Mouse (Mus musculus) lung, postnatal 0 days (tissue): ENCODE measurements around the gene Lrrc71. TPM values are rescaled to one million over a fixed set of nuclear protein-coding genes. Genes with fewer than 3 reads are reported as not detected.
A peak's percentile ranks its signal among the peaks of the same experiment; 100 is the strongest.

ENCODE experiments used
- ATAC-seq: fragments of 200-750 bp; cut with Nextera tagmentation; 2 replicates; pipeline ENCODE4 v1.8.0; 2017; ENCODE audit warnings: moderate library complexity
- DNase-seq: peaks from one replicate; pipeline ENCODE4 v3.0.0-alpha.2; 2016; ENCODE audit warnings: low spot score
- H3K27ac ChIP-seq: fragments of 300-500 bp; sonication (generic); 2 replicates; pipeline ENCODE4 v1.5.1; 2014; ENCODE audit warnings: antibody characterized with exemption, mild to moderate bottlenecking, low read length, mixed read lengths
- H3K27me3 ChIP-seq: fragments of 300-500 bp; sonication (generic); replicated peaks from 2 replicates; pipeline ENCODE4 v1.6.1; 2014; ENCODE audit warnings: low read length, mixed read lengths; ENCODE audit not compliant: insufficient read depth
- H3K36me3 ChIP-seq: fragments of 300-500 bp; sonication (generic); 2 replicates; pipeline ENCODE4 v1.6.1; 2014; ENCODE audit warnings: low read length, mixed read lengths; ENCODE audit not compliant: insufficient read depth
- H3K4me1 ChIP-seq: fragments of 300-500 bp; sonication (generic); 2 replicates; pipeline ENCODE4 v1.6.1; 2014; ENCODE audit warnings: antibody characterized with exemption, low read depth, low read length, mixed read lengths; ENCODE audit not compliant: insufficient read depth
- H3K4me2 ChIP-seq: fragments of 300-500 bp; sonication (generic); replicated peaks from 2 replicates; pipeline ENCODE4 v1.6.1; 2014; ENCODE audit warnings: low read depth, mild to moderate bottlenecking, low read length, moderate library complexity, mixed read lengths
- H3K4me3 ChIP-seq: fragments of 300-500 bp; sonication (generic); 2 replicates; pipeline ENCODE4 v1.5.1; 2014; ENCODE audit warnings: low read depth, low read length
- H3K9ac ChIP-seq: fragments of 300-500 bp; sonication (generic); replicated peaks from 2 replicates; pipeline ENCODE4 v1.6.1; 2014; ENCODE audit warnings: low read depth, mild to moderate bottlenecking
- H3K9me3 ChIP-seq: fragments of 300-500 bp; sonication (generic); 2 replicates; pipeline ENCODE4 v1.6.1; 2016; ENCODE audit warnings: low read length, mixed read lengths
- CTCF ChIP-seq: IDR thresholded peaks from 2 replicates; pipeline ENCODE4 v1.5.1; 2016; ENCODE audit warnings: antibody characterized with exemption, mild to moderate bottlenecking
- EP300 ChIP-seq: IDR thresholded peaks from 2 replicates; pipeline ENCODE4 v1.6.1; 2016; ENCODE audit warnings: antibody characterized with exemption, mild to moderate bottlenecking, control low read depth
- WGBS: fragments of 180-500 bp; shearing (Covaris S2); extraction: QIAGEN DNeasy Blood & Tissue Kit; methylation state at CpG from one replicate; pipeline ENCODE4 v1.1.7; 2014; 5-methylcytosine and 5-hydroxymethylcytosine counted together
- polyA plus RNA-seq: library from polyadenylated mRNA; unstranded; fragments of >200 nt; fragmentation: Nextera tagmentation; extraction: Ambion mirVana; gene quantifications from 2 replicates; pipeline ENCODE4 v1.2.1, GENCODE M21; 2015

Lrrc71 gene
- polyA plus RNA-seq, 1 experiment from 2014 or later = 8.9 TPM

DNA sequence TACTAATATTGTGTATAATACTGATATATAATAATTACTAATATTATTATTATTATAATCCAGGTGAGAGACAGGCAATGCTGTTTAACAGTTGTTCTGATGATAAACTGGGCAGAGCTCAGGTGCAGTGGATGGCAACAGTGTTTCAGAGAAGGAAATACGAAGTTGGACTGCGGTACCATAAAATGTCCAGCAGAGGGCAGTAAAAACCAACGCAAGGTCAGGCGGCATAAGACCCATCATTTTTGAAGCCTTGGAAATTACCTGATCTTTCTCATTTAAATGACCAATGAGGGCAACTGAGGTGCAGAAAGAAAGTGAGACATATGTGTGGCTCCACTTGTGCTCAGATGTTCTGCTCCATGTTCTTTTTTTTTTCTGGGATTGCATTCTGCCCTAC lies 21.9 kb upstream of the Lrrc71 start:
- H3K4me3 ChIP-seq = no peak overlapping the region
- H3K9me3 ChIP-seq = no peaks in the 10 kb centered on the region
- no peaks in the 10 kb centered on the region for H3K36me3 ChIP-seq
- ATAC-seq = no peak
- WGBS = under 1% methylated on average over 4 of the region's 4 CpGs
- H3K4me2 ChIP-seq = no peak overlapping the region
- peak; percentile 69 for DNase-seq
- H3K4me1 ChIP-seq = peaks cover 3% of the 10 kb centered on the region; the same call in 1 of the 2 replicates
- TF ChIP-seq CTCF (peak; percentile 89), EP300 (no peak)
- no peaks in the 10 kb centered on the region for H3K27me3 ChIP-seq
- H3K27ac ChIP-seq = no peak overlapping the region
- H3K9ac ChIP-seq = no peak overlapping the region

DNA sequence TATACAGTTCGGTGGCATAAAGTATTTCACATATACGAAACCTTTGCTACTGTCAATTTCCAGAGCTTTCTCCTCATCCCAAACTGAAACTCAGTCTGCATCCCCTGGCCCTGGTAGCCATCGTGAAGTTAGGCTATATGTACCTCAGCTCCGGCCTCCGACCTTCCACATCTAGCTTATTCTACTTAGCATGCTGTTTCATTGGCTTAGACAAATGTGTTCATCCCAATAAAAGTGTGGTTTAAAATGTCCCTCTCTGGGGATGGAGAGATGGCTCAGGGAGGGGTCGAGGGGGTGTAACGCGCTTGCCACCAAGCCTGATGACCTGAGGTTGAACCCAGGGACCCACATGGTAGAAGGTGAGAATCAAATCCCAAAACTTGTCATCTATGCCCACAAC lies 21.1 kb upstream of the Lrrc71 start:
- no peak overlapping the region for H3K4me3 ChIP-seq
- no peak overlapping the region for H3K9ac ChIP-seq
- DNase-seq = no peak
- peaks cover 3% of the 10 kb centered on the region; the same call in 1 of the 2 replicates for H3K4me1 ChIP-seq
- 82% methylated on average over 8 of the region's 8 CpGs for WGBS
- no peak for TF ChIP-seq EP300
- TF ChIP-seq CTCF = no peak
- ATAC-seq = no peak
- H3K27ac ChIP-seq = no peak overlapping the region
- H3K9me3 ChIP-seq = no peaks in the 10 kb centered on the region
- H3K36me3 ChIP-seq = no peaks in the 10 kb centered on the region
- H3K4me2 ChIP-seq = no peak overlapping the region
- H3K27me3 ChIP-seq = no peaks in the 10 kb centered on the region

DNA sequence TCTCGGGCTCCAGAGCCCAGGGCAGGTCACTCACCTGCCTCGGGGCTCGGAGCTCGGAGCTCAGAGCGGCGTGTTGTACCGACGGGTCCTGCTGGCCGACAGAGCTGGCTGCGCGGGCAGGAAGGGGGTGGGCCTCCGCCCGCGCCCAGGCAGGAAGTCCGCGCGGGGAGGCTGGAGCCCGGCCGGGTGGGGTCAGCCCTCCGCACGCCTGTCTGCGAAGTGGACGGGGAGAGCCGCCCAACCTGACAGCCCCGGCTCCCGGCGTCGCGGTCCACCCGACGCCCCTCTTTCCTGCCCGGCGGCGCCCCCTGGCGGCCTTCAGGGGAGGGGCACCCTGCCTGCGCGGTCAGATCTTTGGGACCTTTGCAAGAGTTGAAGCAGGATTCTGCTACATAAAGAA lies 20.4 kb upstream of the Lrrc71 start:
- H3K9me3 ChIP-seq = no peaks in the 10 kb centered on the region
- TF ChIP-seq EP300 (no peak), CTCF (peak; percentile 93)
- ATAC-seq = peak; percentile 91
- peak; percentile 94 for DNase-seq
- H3K4me3 ChIP-seq = peak overlapping the region; percentile 48
- H3K4me1 ChIP-seq = peaks cover 3% of the 10 kb centered on the region; the same call in 1 of the 2 replicates
- peak overlapping the region; percentile 82 for H3K27ac ChIP-seq
- H3K27me3 ChIP-seq = no peaks in the 10 kb centered on the region
- no peaks in the 10 kb centered on the region for H3K36me3 ChIP-seq
- 5% methylated on average over 33 of the region's 37 CpGs for WGBS
- peak overlapping the region; percentile 52 for H3K9ac ChIP-seq
- peak overlapping the region; percentile 66 for H3K4me2 ChIP-seq

DNA sequence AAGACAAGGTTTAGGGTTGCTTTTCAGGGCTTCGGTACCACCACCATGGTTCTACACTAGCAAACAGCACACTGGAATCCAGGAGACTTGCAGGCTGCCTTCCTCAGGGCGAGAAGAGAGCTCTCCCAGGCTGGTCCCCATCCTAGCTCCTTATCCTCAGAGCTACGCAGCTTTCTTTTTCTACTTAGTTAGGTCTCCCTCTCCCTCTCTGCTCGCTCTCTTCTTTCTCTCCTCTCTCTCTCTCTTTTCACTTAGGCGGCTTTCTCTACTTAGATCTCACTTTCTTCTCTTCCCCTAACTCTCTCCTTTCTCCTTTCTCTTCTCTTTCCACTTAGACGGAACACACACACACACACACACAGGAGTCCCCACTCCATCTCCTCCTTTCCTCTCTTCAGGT lies 20.0 kb upstream of the Lrrc71 start:
- peak overlapping the region; percentile 66 for H3K4me2 ChIP-seq
- ATAC-seq (no peak), DNase-seq (no peak)
- peak overlapping the region; percentile 82 for H3K27ac ChIP-seq
- H3K9me3 ChIP-seq = no peaks in the 10 kb centered on the region
- WGBS = 19% methylated on average over 6 of the region's 6 CpGs
- H3K4me1 ChIP-seq = peaks cover 3% of the 10 kb centered on the region; the same call in 1 of the 2 replicates
- H3K36me3 ChIP-seq = no peaks in the 10 kb centered on the region
- TF ChIP-seq EP300 (no peak), CTCF (no peak)
- no peaks in the 10 kb centered on the region for H3K27me3 ChIP-seq
- H3K4me3 ChIP-seq = peak overlapping the region; percentile 48
- peak overlapping the region; percentile 52 for H3K9ac ChIP-seq

DNA sequence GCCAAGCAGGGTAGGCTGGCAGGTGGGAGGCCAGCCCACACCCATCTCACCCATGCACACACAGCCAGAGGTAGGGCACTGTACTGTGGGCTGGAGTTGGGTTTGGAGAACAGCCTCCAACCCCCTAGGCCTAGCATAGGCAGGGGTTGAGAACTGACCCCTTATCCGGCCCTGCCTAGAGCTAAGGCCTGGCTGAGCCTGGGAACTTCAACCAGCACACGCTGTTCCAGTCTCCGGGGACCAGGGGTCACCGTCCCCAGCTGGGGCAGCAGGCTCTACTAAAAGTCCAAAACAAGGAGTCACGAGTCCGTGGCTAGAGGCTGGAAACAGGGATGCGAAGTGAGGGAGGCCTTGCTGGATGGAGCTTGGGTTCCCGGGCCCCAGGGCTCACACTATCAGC lies 19.3 kb upstream of the Lrrc71 start:
- Histone ChIP-seq H3K4me3 (peak overlapping the region; percentile 48), H3K27me3 (no peaks in the 10 kb centered on the region), H3K4me1 (peaks cover 7% of the 10 kb centered on the region), H3K4me2 (peak overlapping the region; percentile 66), H3K9me3 (no peaks in the 10 kb centered on the region), H3K9ac (peak overlapping the region; percentile 52; the same call in 1 of the 2 replicates), H3K36me3 (no peaks in the 10 kb centered on the region), H3K27ac (peak overlapping the region; percentile 82)
- no peak for TF ChIP-seq EP300
- no peak for TF ChIP-seq CTCF
- DNase-seq (no peak), ATAC-seq (peak; percentile 18; the same call in 1 of the 2 replicates)
- WGBS = 48% methylated on average over 8 of the region's 8 CpGs

DNA sequence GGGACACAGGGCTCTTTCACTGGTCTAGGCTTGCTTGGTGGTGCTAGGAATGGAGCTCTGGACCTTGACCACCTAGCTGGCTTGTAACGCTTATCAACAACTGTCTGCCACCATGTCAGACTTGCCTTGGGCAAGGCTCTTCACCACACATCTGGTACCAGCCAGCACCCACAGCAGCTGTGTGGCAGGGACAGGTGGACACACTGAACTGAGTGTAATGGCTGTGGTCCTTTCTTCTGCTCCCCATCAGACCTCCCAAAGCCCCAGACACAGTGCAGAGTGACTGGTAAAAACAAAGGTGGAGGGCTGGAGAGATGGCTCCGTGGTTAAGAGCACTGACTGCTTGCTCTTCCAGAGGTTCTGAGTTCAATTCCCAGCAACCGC lies 17.9 kb upstream of the Lrrc71 start:
- WGBS = 83% methylated on average over 3 of the region's 3 CpGs
- H3K27me3 ChIP-seq = no peaks in the 10 kb centered on the region
- 0 out of 2 replicates have a peak overlapping the region, but pooled peaks have one; percentile 14 for H3K4me2 ChIP-seq
- no peaks in the 10 kb centered on the region for H3K36me3 ChIP-seq
- no peak overlapping the region for H3K4me3 ChIP-seq
- TF ChIP-seq EP300 (no peak), CTCF (no peak)
- peaks cover 7% of the 10 kb centered on the region for H3K4me1 ChIP-seq
- DNase-seq (no peak), ATAC-seq (no peak)
- no peaks in the 10 kb centered on the region for H3K9me3 ChIP-seq
- H3K27ac ChIP-seq = peak overlapping the region; percentile 80
- H3K9ac ChIP-seq = no peak overlapping the region
